Mouse (Mus musculus): Measurements from ENCODE around the gene Barhl1. TPM values are rescaled to one million over a fixed set of nuclear protein-coding genes. Genes with fewer than 3 reads are reported as not detected.
A peak's percentile ranks its signal among the peaks of the same experiment; 100 is the strongest.

Gene Barhl1
- polyA plus RNA-seq, 1 experiment = 45.9 TPM

GRCm38 (mm10) chr2:28910877-28911276 is 5.6 kb downstream of the Barhl1 start:
- TF ChIP-seq CTCF (IDR thresholded peaks at IDR 0.05; ENCODE audit: borderline replicate concordance, extremely low read depth, insufficient read depth, insufficient read length) (no peak), POLR2A (IDR thresholded peaks at IDR 0.05; ENCODE audit: borderline replicate concordance, extremely low read depth, insufficient read depth, insufficient read length, poor library complexity, severe bottlenecking) (no peak)
- no peak for DNase-seq (ENCODE audit: low read depth)

- no peak for DNase-seq (ENCODE audit: low read depth)
Measured at GRCm38 (mm10) chr2:28909818-28910710, 6.4 kb downstream of the Barhl1 start.

GRCm38 (mm10) chr2:28909186-28909817 is 7.2 kb downstream of the Barhl1 start:
- TF ChIP-seq CTCF (IDR thresholded peaks at IDR 0.05; ENCODE audit: borderline replicate concordance, extremely low read depth, insufficient read depth, insufficient read length) (no peak), POLR2A (IDR thresholded peaks at IDR 0.05; ENCODE audit: borderline replicate concordance, extremely low read depth, insufficient read depth, insufficient read length, poor library complexity, severe bottlenecking) (no peak)
- DNase-seq (ENCODE audit: low read depth) = no peak

More at GRCm38 (mm10) chr2:28909818-28910710, 6.4 kb downstream of the Barhl1 start:
- TF ChIP-seq POLR2A (IDR thresholded peaks at IDR 0.05; ENCODE audit: borderline replicate concordance, extremely low read depth, insufficient read depth, insufficient read length, poor library complexity, severe bottlenecking) (no peak), CTCF (IDR thresholded peaks at IDR 0.05; ENCODE audit: borderline replicate concordance, extremely low read depth, insufficient read depth, insufficient read length) (no peak)

- peak; percentile 83 for DNase-seq (ENCODE audit: low read depth)
- no peak for TF ChIP-seq CTCF (IDR thresholded peaks at IDR 0.05; ENCODE audit: borderline replicate concordance, extremely low read depth, insufficient read depth, insufficient read length)
- no peak for TF ChIP-seq POLR2A (IDR thresholded peaks at IDR 0.05; ENCODE audit: borderline replicate concordance, extremely low read depth, insufficient read depth, insufficient read length, poor library complexity, severe bottlenecking)
Measured at GRCm38 (mm10) chr2:28908389-28909153, 7.9 kb downstream of the Barhl1 start.

GRCm38 (mm10) chr2:28907691-28908388 is 8.6 kb downstream of the Barhl1 start:
- TF ChIP-seq CTCF (IDR thresholded peaks at IDR 0.05; ENCODE audit: borderline replicate concordance, extremely low read depth, insufficient read depth, insufficient read length) = no peak
- TF ChIP-seq POLR2A (IDR thresholded peaks at IDR 0.05; ENCODE audit: borderline replicate concordance, extremely low read depth, insufficient read depth, insufficient read length, poor library complexity, severe bottlenecking) = no peak
- DNase-seq (ENCODE audit: low read depth) = peak; percentile 91

- DNase-seq (ENCODE audit: low read depth) = no peak
- TF ChIP-seq POLR2A (IDR thresholded peaks at IDR 0.05; ENCODE audit: borderline replicate concordance, extremely low read depth, insufficient read depth, insufficient read length, poor library complexity, severe bottlenecking) (no peak), CTCF (IDR thresholded peaks at IDR 0.05; ENCODE audit: borderline replicate concordance, extremely low read depth, insufficient read depth, insufficient read length) (no peak)
Measured at GRCm38 (mm10) chr2:28905561-28905960, 10.9 kb downstream of the Barhl1 start.

GRCm38 (mm10) chr2:28904786-28905185 is 11.7 kb downstream of the Barhl1 start:
- TF ChIP-seq POLR2A (IDR thresholded peaks at IDR 0.05; ENCODE audit: borderline replicate concordance, extremely low read depth, insufficient read depth, insufficient read length, poor library complexity, severe bottlenecking) (no peak), CTCF (IDR thresholded peaks at IDR 0.05; ENCODE audit: borderline replicate concordance, extremely low read depth, insufficient read depth, insufficient read length) (no peak)

GRCm38 (mm10) chr2:28903871-28904270 is 12.6 kb downstream of the Barhl1 start:
- TF ChIP-seq CTCF (IDR thresholded peaks at IDR 0.05; ENCODE audit: borderline replicate concordance, extremely low read depth, insufficient read depth, insufficient read length) (no peak), POLR2A (IDR thresholded peaks at IDR 0.05; ENCODE audit: borderline replicate concordance, extremely low read depth, insufficient read depth, insufficient read length, poor library complexity, severe bottlenecking) (no peak)

More at GRCm38 (mm10) chr2:28904786-28905185, 11.7 kb downstream of the Barhl1 start:
- no peak for DNase-seq (ENCODE audit: low read depth)

GRCm38 (mm10) chr2:28902291-28902690 is 14.2 kb downstream of the Barhl1 start:
- DNase-seq (ENCODE audit: low read depth) = no peak
- no peak for TF ChIP-seq POLR2A (IDR thresholded peaks at IDR 0.05; ENCODE audit: borderline replicate concordance, extremely low read depth, insufficient read depth, insufficient read length, poor library complexity, severe bottlenecking)
- no peak for TF ChIP-seq CTCF (IDR thresholded peaks at IDR 0.05; ENCODE audit: borderline replicate concordance, extremely low read depth, insufficient read depth, insufficient read length)

More at GRCm38 (mm10) chr2:28903871-28904270, 12.6 kb downstream of the Barhl1 start:
- DNase-seq (ENCODE audit: low read depth) = no peak

- no peak for TF ChIP-seq POLR2A (IDR thresholded peaks at IDR 0.05; ENCODE audit: borderline replicate concordance, extremely low read depth, insufficient read depth, insufficient read length, poor library complexity, severe bottlenecking)
- TF ChIP-seq CTCF (IDR thresholded peaks at IDR 0.05; ENCODE audit: borderline replicate concordance, extremely low read depth, insufficient read depth, insufficient read length) = no peak
- DNase-seq (ENCODE audit: low read depth) = no peak
Measured at GRCm38 (mm10) chr2:28897340-28897899, 19.0 kb downstream of the Barhl1 start.
